Mouse (Mus musculus) stomach, postnatal 0 days (tissue): ENCODE results near the gene Tmpo. TPM values are rescaled to one million over a fixed set of nuclear protein-coding genes. Genes with fewer than 3 reads are reported as not detected.

ENCODE experiments used
- ATAC-seq: fragments of 200-750 bp; cut with Nextera tagmentation; 2 replicates; pipeline ENCODE4 v1.8.0; 2017; ENCODE audit not compliant: low FRiP score, low TSS enrichment
- DNase-seq: peaks from one replicate; pipeline ENCODE4 v3.0.0-alpha.2; 2016; ENCODE audit warnings: low spot score
- H3K27ac ChIP-seq: fragments of 300-500 bp; sonication (generic); replicated peaks from 2 replicates; pipeline ENCODE4 v1.5.1; 2014; ENCODE audit warnings: mild to moderate bottlenecking, control low read depth
- H3K27me3 ChIP-seq: fragments of 300-500 bp; sonication (generic); 2 replicates; pipeline ENCODE4 v1.6.1; 2014; ENCODE audit warnings: low read length; ENCODE audit not compliant: control insufficient read depth, insufficient read depth
- H3K36me3 ChIP-seq: fragments of 300-500 bp; sonication (generic); 2 replicates; pipeline ENCODE4 v1.6.1; 2014; ENCODE audit warnings: low read length, mixed read lengths; ENCODE audit not compliant: control insufficient read depth, insufficient read depth
- H3K4me1 ChIP-seq: fragments of 300-500 bp; sonication (generic); replicated peaks from 2 replicates; pipeline ENCODE4 v1.6.1; 2014; ENCODE audit warnings: antibody characterized with exemption; ENCODE audit not compliant: control insufficient read depth, insufficient read depth
- H3K4me2 ChIP-seq: fragments of 300-500 bp; sonication (generic); replicated peaks from 2 replicates; pipeline ENCODE4 v1.6.1; 2014; ENCODE audit warnings: low read depth, mild to moderate bottlenecking, control low read depth, moderate library complexity
- H3K4me3 ChIP-seq: fragments of 300-500 bp; sonication (generic); 2 replicates; pipeline ENCODE4 v1.5.1; 2014; ENCODE audit warnings: low read depth, low read length, control low read depth
- H3K9ac ChIP-seq: fragments of 300-500 bp; sonication (generic); 2 replicates; pipeline ENCODE4 v1.6.1; 2014; ENCODE audit warnings: mild to moderate bottlenecking, low read length, control low read depth, mixed read lengths
- H3K9me3 ChIP-seq: fragments of 300-500 bp; sonication (generic); 2 replicates; pipeline ENCODE4 v1.6.1; 2016; ENCODE audit warnings: low read length; ENCODE audit not compliant: control insufficient read depth
- CTCF ChIP-seq: IDR thresholded peaks from 2 replicates; pipeline ENCODE4 v1.5.1; 2016; ENCODE audit warnings: antibody characterized with exemption, low read depth, mild to moderate bottlenecking, moderate library complexity
- EP300 ChIP-seq: optimal IDR thresholded peaks from 2 replicates; pipeline ENCODE3; 2016; ENCODE audit warnings: antibody characterized with exemption
- WGBS: fragments of 180-500 bp; shearing (Covaris S2); extraction: QIAGEN DNeasy Blood & Tissue Kit; methylation state at CpG from one replicate; pipeline ENCODE4 v1.1.7; 2014; 5-methylcytosine and 5-hydroxymethylcytosine counted together
- polyA plus RNA-seq: library from polyadenylated mRNA; unstranded; fragments of >200 nt; fragmentation: Nextera tagmentation; extraction: Ambion mirVana; gene quantifications from 2 replicates; pipeline ENCODE4 v1.2.1, GENCODE M21; 2015

Tmpo gene
- polyA plus RNA-seq, 1 experiment from 2014 or later, result 57.1 TPM

- DNase-seq (no peak), ATAC-seq (no peak)
- peaks cover 3% of the 10 kb centered on the region; the same call in 1 of the 2 replicates for H3K4me1 ChIP-seq
- H3K9ac ChIP-seq, result no peak overlapping the region
- WGBS, result 41% methylated on average over 4 of the region's 4 CpGs
- no peaks in the 10 kb centered on the region for H3K36me3 ChIP-seq
- H3K4me3 ChIP-seq, result no peak overlapping the region
- no peak for TF ChIP-seq EP300
- TF ChIP-seq CTCF, result no peak
- no peak overlapping the region for H3K4me2 ChIP-seq
- no peak overlapping the region for H3K27ac ChIP-seq
- no peaks in the 10 kb centered on the region for H3K9me3 ChIP-seq
- no peaks in the 10 kb centered on the region for H3K27me3 ChIP-seq
Measured at GRCm38 (mm10) chr10:91177201-91177600, 3.9 kb downstream of the Tmpo start.

GRCm38 (mm10) chr10:91172329-91173100, 8.6 kb downstream of the Tmpo start:
- Histone ChIP-seq H3K27ac (peak overlapping the region; percentile 99), H3K4me3 (peak overlapping the region; percentile 99), H3K27me3 (no peaks in the 10 kb centered on the region), H3K4me2 (peak overlapping the region; percentile 82), H3K9ac (peak overlapping the region; percentile 98), H3K9me3 (no peaks in the 10 kb centered on the region), H3K4me1 (no peaks in the 10 kb centered on the region), H3K36me3 (no peaks in the 10 kb centered on the region)
- TF ChIP-seq EP300 (no peak), CTCF (0 out of 2 replicates have a peak, but pooled peaks have one; percentile 3)
- WGBS, result 75% methylated on average over 14 of the region's 14 CpGs
- no peak for DNase-seq
- no peak for ATAC-seq

GRCm38 (mm10) chr10:91171455-91172328, 9.4 kb downstream of the Tmpo start:
- Histone ChIP-seq H3K4me3 (peak overlapping the region; percentile 99), H3K9ac (peak overlapping the region; percentile 98), H3K4me1 (no peaks in the 10 kb centered on the region), H3K9me3 (no peaks in the 10 kb centered on the region), H3K27ac (peak overlapping the region; percentile 99), H3K36me3 (no peaks in the 10 kb centered on the region), H3K4me2 (peak overlapping the region; percentile 82), H3K27me3 (no peaks in the 10 kb centered on the region)
- ATAC-seq, result peak; percentile 98
- TF ChIP-seq EP300 (peak; percentile 95), CTCF (peak; percentile 23; the same call in 1 of the 2 replicates)
- DNase-seq, result peak; percentile 96
- under 1% methylated on average over 67 of the region's 68 CpGs for WGBS

- Histone ChIP-seq H3K36me3 (no peaks in the 10 kb centered on the region), H3K9ac (peak overlapping the region; percentile 98), H3K4me1 (no peaks in the 10 kb centered on the region), H3K27ac (peak overlapping the region; percentile 99), H3K9me3 (no peaks in the 10 kb centered on the region), H3K4me3 (peak overlapping the region; percentile 99), H3K4me2 (peak overlapping the region; percentile 44), H3K27me3 (no peaks in the 10 kb centered on the region)
- DNase-seq, result no peak
- TF ChIP-seq EP300, result no peak
- no peak for TF ChIP-seq CTCF
- WGBS, result under 1% methylated on average over 35 of the region's 59 CpGs
- ATAC-seq, result peak; percentile 55
Measured at GRCm38 (mm10) chr10:91171041-91171440, 10.1 kb downstream of the Tmpo start.

- DNase-seq, result peak; percentile 89
- Histone ChIP-seq H3K27me3 (no peaks in the 10 kb centered on the region), H3K27ac (peak overlapping the region; percentile 99), H3K9me3 (no peaks in the 10 kb centered on the region), H3K4me1 (no peaks in the 10 kb centered on the region), H3K4me2 (peak overlapping the region; percentile 44), H3K4me3 (peak overlapping the region; percentile 99), H3K36me3 (0 out of 2 replicates have a peak, but pooled peaks cover 1% of the 10 kb centered on the region), H3K9ac (peak overlapping the region; percentile 98)
- WGBS, result under 1% methylated on average over 44 of the region's 50 CpGs
- TF ChIP-seq EP300 (peak; percentile 69), CTCF (peak; percentile 87)
- peak; percentile 63 for ATAC-seq
Measured at GRCm38 (mm10) chr10:91170143-91170941, 10.8 kb downstream of the Tmpo start.
